Comparison of ENCODE assay signal across 8 mouse cellular contexts in genomic region chr3:95042166-95042837, GRCm38 (mm10). TPM values are rescaled to one million over a fixed set of nuclear protein-coding genes. Genes with fewer than 3 reads are reported as not detected.
DNase-seq lines count a peak whose midpoint lies in the region; ATAC-seq and TF ChIP-seq lines count a peak whose summit lies in the region.

TSS of gene Psmd4 (minus strand) at chr3:95042614.

- peak within 1 kb of the TSS; percentile 85 for H3K9ac ChIP-seq in heart, embryonic 12.5 days
- H3K9ac ChIP-seq in kidney, postnatal 0 days (ENCODE audit: low read depth, low read length) = peak within 1 kb of the TSS; percentile 71
- peak within 1 kb of the TSS; percentile 91 for H3K9ac ChIP-seq in liver, embryonic 11.5 days (ENCODE audit: low read depth, low read length)
- peak within 1 kb of the TSS; percentile 68 for H3K9ac ChIP-seq in stomach, embryonic 14.5 days (replicated peaks; ENCODE audit: low read depth, low read length)

- H3K27ac ChIP-seq in heart, embryonic 12.5 days (ENCODE audit: poor library complexity, severe bottlenecking) = peak within 1 kb of the TSS; percentile 70
- peak within 1 kb of the TSS; percentile 73 for H3K27ac ChIP-seq in kidney, postnatal 0 days
- H3K27ac ChIP-seq in liver, embryonic 11.5 days (ENCODE audit: low read depth, low read length) = peak within 1 kb of the TSS; percentile 71
- peak within 1 kb of the TSS; percentile 33; the same call in 1 of the 2 replicates for H3K27ac ChIP-seq in stomach, embryonic 14.5 days (ENCODE audit: low read length)

- WGBS in heart, embryonic 12.5 days = under 1% methylated on average over 36 of the region's 36 CpGs
- WGBS in kidney, postnatal 0 days = under 1% methylated on average over 36 of the region's 36 CpGs
- under 1% methylated on average over 36 of the region's 36 CpGs for WGBS in liver, embryonic 11.5 days
- WGBS in stomach, embryonic 14.5 days = under 1% methylated on average over 36 of the region's 36 CpGs

- peak within 1 kb of the TSS; percentile 82 for H3K4me3 ChIP-seq in heart, embryonic 12.5 days
- H3K4me3 ChIP-seq in kidney, postnatal 0 days (replicated peaks; ENCODE audit: low read depth, low read length) = peak within 1 kb of the TSS; percentile 67
- H3K4me3 ChIP-seq in liver, embryonic 11.5 days (ENCODE audit: low read depth, low read length) = peak within 1 kb of the TSS; percentile 91
- peak within 1 kb of the TSS; percentile 91 for H3K4me3 ChIP-seq in stomach, embryonic 14.5 days (ENCODE audit: low read depth, low read length)

- peak within 1 kb of the TSS; percentile 73 for H3K4me2 ChIP-seq in heart, embryonic 12.5 days
- peak within 1 kb of the TSS; percentile 62 for H3K4me2 ChIP-seq in kidney, postnatal 0 days (ENCODE audit: low read length)
- H3K4me2 ChIP-seq in liver, embryonic 11.5 days = peak within 1 kb of the TSS; percentile 94
- peak within 1 kb of the TSS; percentile 66 for H3K4me2 ChIP-seq in stomach, embryonic 14.5 days (replicated peaks; ENCODE audit: low read depth, low read length)

- DNase-seq in CD4-positive helper T cell, adult 2 months (ENCODE audit: low read depth, low spot score) = peak; percentile 98
- DNase-seq in brain, embryonic 18.5 days (ENCODE audit: low read depth, low spot score) = peak; percentile 93
- peak; percentile 98 for DNase-seq in kidney, postnatal 0 days (ENCODE audit: low spot score)
- DNase-seq in liver, embryonic 11.5 days (ENCODE audit: low spot score) = peak; percentile 98
- peak; percentile 97 for DNase-seq in naive thymus-derived CD4-positive, alpha-beta T cell, adult 2 months (ENCODE audit: low read depth)

- no peaks in the 10 kb centered on the region for H3K27me3 ChIP-seq in heart, embryonic 12.5 days (replicated peaks)
- no peaks in the 10 kb centered on the region for H3K27me3 ChIP-seq in kidney, postnatal 0 days (ENCODE audit: insufficient read depth, low read length)
- H3K27me3 ChIP-seq in liver, embryonic 11.5 days (replicated peaks; ENCODE audit: control insufficient read depth, insufficient read depth, low read length) = no peaks in the 10 kb centered on the region
- H3K27me3 ChIP-seq in stomach, embryonic 14.5 days (ENCODE audit: control insufficient read depth, insufficient read depth, low read length) = no peaks in the 10 kb centered on the region

- H3K9me3 ChIP-seq in heart, embryonic 12.5 days (replicated peaks) = no peaks in the 10 kb centered on the region
- H3K9me3 ChIP-seq in kidney, postnatal 0 days (replicated peaks; ENCODE audit: low read length) = no peaks in the 10 kb centered on the region
- H3K9me3 ChIP-seq in liver, embryonic 11.5 days (ENCODE audit: control insufficient read depth, low read length) = no peaks in the 10 kb centered on the region
- H3K9me3 ChIP-seq in stomach, embryonic 14.5 days (ENCODE audit: control insufficient read depth, low read depth, low read length) = no peaks in the 10 kb centered on the region

- H3K4me1 ChIP-seq in heart, embryonic 12.5 days (replicated peaks) = peaks cover 7% of the 10 kb centered on the region
- H3K4me1 ChIP-seq in kidney, postnatal 0 days (replicated peaks; ENCODE audit: insufficient read depth, low read length) = 0 out of 2 replicates have a peak, but pooled peaks cover 5% of the 10 kb centered on the region
- peaks cover 16% of the 10 kb centered on the region for H3K4me1 ChIP-seq in liver, embryonic 11.5 days (replicated peaks; ENCODE audit: control insufficient read depth, insufficient read depth, low read length)
- H3K4me1 ChIP-seq in stomach, embryonic 14.5 days (ENCODE audit: control insufficient read depth, insufficient read depth, low read length) = peaks cover 5% of the 10 kb centered on the region; the same call in 1 of the 2 replicates

- peaks cover 12% of the 10 kb centered on the region; the same call in 1 of the 2 replicates for H3K36me3 ChIP-seq in heart, embryonic 12.5 days
- 0 out of 2 replicates have a peak, but pooled peaks cover 2% of the 10 kb centered on the region for H3K36me3 ChIP-seq in kidney, postnatal 0 days (ENCODE audit: insufficient read depth, low read length)
- H3K36me3 ChIP-seq in liver, embryonic 11.5 days (ENCODE audit: control insufficient read depth, insufficient read depth, low read length) = peaks cover 6% of the 10 kb centered on the region
- peaks cover 15% of the 10 kb centered on the region for H3K36me3 ChIP-seq in stomach, embryonic 14.5 days (ENCODE audit: control insufficient read depth, insufficient read depth, low read length)

- no peak; the same call in 1 of the 2 replicates for TF ChIP-seq CTCF in kidney, postnatal 0 days (IDR thresholded peaks at IDR 0.05; ENCODE audit: low read depth)

- ATAC-seq in erythroid progenitor cell, adult 5-6 weeks (replicated peaks; ENCODE audit: low FRiP score, poor library complexity, severe bottlenecking) = peak; percentile 98
- ATAC-seq in heart, embryonic 12.5 days (ENCODE audit: insufficient number of reproducible peaks, low FRiP score) = peak; percentile 98
- peak; percentile 98 for ATAC-seq in kidney, postnatal 0 days (replicated peaks; ENCODE audit: low FRiP score, low read depth)
- peak; percentile 97 for ATAC-seq in liver, embryonic 11.5 days (replicated peaks; ENCODE audit: low FRiP score)
- peak; percentile 98 for ATAC-seq in stomach, embryonic 14.5 days (ENCODE audit: insufficient number of reproducible peaks, insufficient read depth, low FRiP score, low read depth)

RNA-seq across cellular contexts. Expression of gene Psmd4, which starts in this region (rescaled TPM):
- 79.6 and 112 TPM in 2 replicates for total RNA-seq in erythroid progenitor cell, adult 5-6 weeks (2015; ENCODE audit: low replicate concordance)
- total RNA-seq in erythroid progenitor cell, adult 5-6 weeks (2017; ENCODE audit: low replicate concordance) = 111 and 160 TPM in 2 replicates
- 199 and 214 TPM in 2 replicates for polyA plus RNA-seq in heart, embryonic 12.5 days (2016; fragmentation: Nextera tagmentation; extraction: Ambion mirVana)
- polyA plus RNA-seq in kidney, postnatal 0 days (2015; fragmentation: Nextera tagmentation; extraction: Ambion mirVana) = 214 and 231 TPM in 2 replicates
- polyA plus RNA-seq in liver, embryonic 11.5 days (2014; fragmentation: Nextera tagmentation; extraction: Ambion mirVana) = 290 and 304 TPM in 2 replicates
- 229 and 231 TPM in 2 replicates for polyA plus RNA-seq in stomach, embryonic 14.5 days (2014; fragmentation: Nextera tagmentation; extraction: Ambion mirVana)

Comparison
In these comparisons a context has a peak if more than half of its experiments do, and no peak if none do; other contexts are left out.
1. Peak in every context shown above with its lines: DNase-seq, ATAC-seq, H3K4me3 ChIP-seq and H3K27ac ChIP-seq.